Mouse (Mus musculus) liver, embryonic 14.5 days (tissue): Measurements from ENCODE around the gene Erich6.

Source experiments
- CTCF ChIP-seq: IDR thresholded peaks from 2 replicates; pipeline ENCODE4 v1.5.1; 2016; ENCODE audit warnings: antibody characterized with exemption, low read depth, control low read depth
- EP300 ChIP-seq: IDR thresholded peaks from 2 replicates; pipeline ENCODE4 v1.6.1; 2016; ENCODE audit warnings: antibody characterized with exemption, low read depth

- TF ChIP-seq CTCF: peak; percentile 41
- TF ChIP-seq EP300: no peak
Measured at GRCm38 (mm10) chr3:58653907-58654306, 16.9 kb upstream of the Erich6 start.
